Mouse (Mus musculus): ENCODE data around the gene Actn1. TPM values are rescaled to one million over a fixed set of nuclear protein-coding genes. Genes with fewer than 3 reads are reported as not detected.

Actn1 gene
- polyA plus RNA-seq, 1 experiment from 2014 or later: 51.2 TPM

GRCm38 (mm10) chr12:80216258-80216881 lies 43.8 kb downstream of the Actn1 start:
- Histone ChIP-seq H3K4me1 (ENCODE audit: control insufficient read depth, insufficient read depth, low read length) (peaks cover 82% of the 10 kb centered on the region), H3K36me3 (ENCODE audit: control insufficient read depth, insufficient read depth, low read length) (no peaks in the 10 kb centered on the region)

GRCm38 (mm10) chr12:80213810-80214209 lies 46.4 kb downstream of the Actn1 start:
- H3K4me2 ChIP-seq (ENCODE audit: low read depth, low read length): no peak overlapping the region
- H3K9me3 ChIP-seq (replicated peaks; ENCODE audit: control insufficient read depth, low read length): no peaks in the 10 kb centered on the region
- H3K36me3 ChIP-seq (ENCODE audit: control insufficient read depth, insufficient read depth, low read length): no peaks in the 10 kb centered on the region
- no peak overlapping the region for H3K9ac ChIP-seq (ENCODE audit: low read length)
- H3K27me3 ChIP-seq (ENCODE audit: control insufficient read depth, insufficient read depth, low read length): no peaks in the 10 kb centered on the region
- ATAC-seq (ENCODE audit: insufficient read depth, low FRiP score): no peak
- WGBS: 64% methylated on average over 8 of the region's 8 CpGs
- no peak overlapping the region for H3K27ac ChIP-seq (ENCODE audit: low read length)
- H3K4me3 ChIP-seq (replicated peaks; ENCODE audit: low read length): no peak overlapping the region
- peaks cover 77% of the 10 kb centered on the region for H3K4me1 ChIP-seq (ENCODE audit: control insufficient read depth, insufficient read depth, low read length)

More at GRCm38 (mm10) chr12:80216258-80216881, 43.8 kb downstream of the Actn1 start:
- 0 out of 2 replicates have a peak overlapping the region, but pooled peaks have one; percentile 6 for H3K9ac ChIP-seq (ENCODE audit: low read length)
- H3K4me2 ChIP-seq (ENCODE audit: low read depth, low read length): 0 out of 2 replicates have a peak overlapping the region, but pooled peaks have one; percentile 7
- H3K9me3 ChIP-seq (replicated peaks; ENCODE audit: control insufficient read depth, low read length): no peaks in the 10 kb centered on the region
- 23% methylated on average over 6 of the region's 6 CpGs for WGBS
- H3K4me3 ChIP-seq (replicated peaks; ENCODE audit: low read length): no peak overlapping the region
- H3K27ac ChIP-seq (ENCODE audit: low read length): peak overlapping the region; percentile 78
- no peaks in the 10 kb centered on the region for H3K27me3 ChIP-seq (ENCODE audit: control insufficient read depth, insufficient read depth, low read length)
- peak; percentile 71 for ATAC-seq (ENCODE audit: insufficient read depth, low FRiP score)

- no peak overlapping the region for H3K4me3 ChIP-seq (replicated peaks; ENCODE audit: low read length)
- 29% methylated on average over 4 of the region's 4 CpGs for WGBS
- no peak overlapping the region for H3K9ac ChIP-seq (ENCODE audit: low read length)
- H3K27ac ChIP-seq (ENCODE audit: low read length): no peak overlapping the region
- H3K4me2 ChIP-seq (ENCODE audit: low read depth, low read length): no peak overlapping the region
- peaks cover 77% of the 10 kb centered on the region for H3K4me1 ChIP-seq (ENCODE audit: control insufficient read depth, insufficient read depth, low read length)
- no peak for ATAC-seq (ENCODE audit: insufficient read depth, low FRiP score)
- H3K9me3 ChIP-seq (replicated peaks; ENCODE audit: control insufficient read depth, low read length): no peaks in the 10 kb centered on the region
- no peaks in the 10 kb centered on the region for H3K27me3 ChIP-seq (ENCODE audit: control insufficient read depth, insufficient read depth, low read length)
- H3K36me3 ChIP-seq (ENCODE audit: control insufficient read depth, insufficient read depth, low read length): no peaks in the 10 kb centered on the region
Measured at GRCm38 (mm10) chr12:80213263-80213662, 46.9 kb downstream of the Actn1 start.

GRCm38 (mm10) chr12:80210791-80211612 lies 49.2 kb downstream of the Actn1 start:
- 47% methylated on average over 4 of the region's 4 CpGs for WGBS
- H3K27me3 ChIP-seq (ENCODE audit: control insufficient read depth, insufficient read depth, low read length): no peaks in the 10 kb centered on the region
- H3K36me3 ChIP-seq (ENCODE audit: control insufficient read depth, insufficient read depth, low read length): no peaks in the 10 kb centered on the region
- H3K9me3 ChIP-seq (replicated peaks; ENCODE audit: control insufficient read depth, low read length): no peaks in the 10 kb centered on the region
- H3K4me3 ChIP-seq (replicated peaks; ENCODE audit: low read length): no peak overlapping the region
- H3K4me1 ChIP-seq (ENCODE audit: control insufficient read depth, insufficient read depth, low read length): peaks cover 59% of the 10 kb centered on the region
- H3K27ac ChIP-seq (ENCODE audit: low read length): peak overlapping the region; percentile 56
- no peak for ATAC-seq (ENCODE audit: insufficient read depth, low FRiP score)
- no peak overlapping the region for H3K4me2 ChIP-seq (ENCODE audit: low read depth, low read length)
- H3K9ac ChIP-seq (ENCODE audit: low read length): no peak overlapping the region

GRCm38 (mm10) chr12:80209914-80210313 lies 50.3 kb downstream of the Actn1 start:
- Histone ChIP-seq H3K4me2 (ENCODE audit: low read depth, low read length) (no peak overlapping the region), H3K4me1 (ENCODE audit: control insufficient read depth, insufficient read depth, low read length) (peaks cover 51% of the 10 kb centered on the region), H3K4me3 (replicated peaks; ENCODE audit: low read length) (no peak overlapping the region), H3K27ac (ENCODE audit: low read length) (peak overlapping the region; percentile 56), H3K36me3 (ENCODE audit: control insufficient read depth, insufficient read depth, low read length) (peaks cover 4% of the 10 kb centered on the region; the same call in 1 of the 2 replicates), H3K9me3 (replicated peaks; ENCODE audit: control insufficient read depth, low read length) (no peaks in the 10 kb centered on the region), H3K27me3 (ENCODE audit: control insufficient read depth, insufficient read depth, low read length) (no peaks in the 10 kb centered on the region), H3K9ac (ENCODE audit: low read length) (no peak overlapping the region)
- WGBS: 66% methylated on average over 4 of the region's 4 CpGs
- no peak for ATAC-seq (ENCODE audit: insufficient read depth, low FRiP score)

- Histone ChIP-seq H3K9ac (ENCODE audit: low read length) (no peak overlapping the region), H3K4me1 (ENCODE audit: control insufficient read depth, insufficient read depth, low read length) (peaks cover 48% of the 10 kb centered on the region), H3K4me3 (replicated peaks; ENCODE audit: low read length) (no peak overlapping the region), H3K36me3 (ENCODE audit: control insufficient read depth, insufficient read depth, low read length) (peaks cover 17% of the 10 kb centered on the region; the same call in 1 of the 2 replicates), H3K4me2 (ENCODE audit: low read depth, low read length) (no peak overlapping the region), H3K27ac (ENCODE audit: low read length) (peak overlapping the region; percentile 63), H3K9me3 (replicated peaks; ENCODE audit: control insufficient read depth, low read length) (no peaks in the 10 kb centered on the region), H3K27me3 (ENCODE audit: control insufficient read depth, insufficient read depth, low read length) (no peaks in the 10 kb centered on the region)
- 45% methylated on average over 19 of the region's 19 CpGs for WGBS
- peak; percentile 59; the same call in 1 of the 2 replicates for ATAC-seq (ENCODE audit: insufficient read depth, low FRiP score)
Measured at GRCm38 (mm10) chr12:80208126-80208820, 51.9 kb downstream of the Actn1 start.

GRCm38 (mm10) chr12:80203284-80203683 lies 56.9 kb downstream of the Actn1 start:
- Histone ChIP-seq H3K4me2 (ENCODE audit: low read depth, low read length) (no peak overlapping the region), H3K36me3 (ENCODE audit: control insufficient read depth, insufficient read depth, low read length) (peaks cover 28% of the 10 kb centered on the region), H3K27me3 (ENCODE audit: control insufficient read depth, insufficient read depth, low read length) (no peaks in the 10 kb centered on the region), H3K4me1 (ENCODE audit: control insufficient read depth, insufficient read depth, low read length) (peaks cover 11% of the 10 kb centered on the region; the same call in 1 of the 2 replicates), H3K9ac (ENCODE audit: low read length) (no peak overlapping the region), H3K9me3 (replicated peaks; ENCODE audit: control insufficient read depth, low read length) (peaks cover 5% of the 10 kb centered on the region; the same call in 1 of the 2 replicates), H3K27ac (ENCODE audit: low read length) (no peak overlapping the region), H3K4me3 (replicated peaks; ENCODE audit: low read length) (no peak overlapping the region)
- 77% methylated on average over 4 of the region's 4 CpGs for WGBS
- no peak for ATAC-seq (ENCODE audit: insufficient read depth, low FRiP score)

GRCm38 (mm10) chr12:80199738-80200137 lies 60.4 kb downstream of the Actn1 start:
- Histone ChIP-seq H3K9me3 (replicated peaks; ENCODE audit: control insufficient read depth, low read length) (peaks cover 5% of the 10 kb centered on the region; the same call in 1 of the 2 replicates), H3K9ac (ENCODE audit: low read length) (no peak overlapping the region), H3K4me3 (replicated peaks; ENCODE audit: low read length) (no peak overlapping the region), H3K36me3 (ENCODE audit: control insufficient read depth, insufficient read depth, low read length) (peaks cover 22% of the 10 kb centered on the region), H3K4me1 (ENCODE audit: control insufficient read depth, insufficient read depth, low read length) (peaks cover 6% of the 10 kb centered on the region; the same call in 1 of the 2 replicates), H3K27me3 (ENCODE audit: control insufficient read depth, insufficient read depth, low read length) (no peaks in the 10 kb centered on the region), H3K27ac (ENCODE audit: low read length) (no peak overlapping the region), H3K4me2 (ENCODE audit: low read depth, low read length) (no peak overlapping the region)
- 53% methylated on average over 2 of the region's 2 CpGs for WGBS
- ATAC-seq (ENCODE audit: insufficient read depth, low FRiP score): no peak

Data from stomach, embryonic 16.5 days (tissue).